Mouse (Mus musculus) telencephalon, adult 2 months (tissue): ENCODE measurements at regions not wholly inside any gene's neighbourhood (a gene's known extent, or its start where the extent isn't known, plus 50 kb on each side); places are given as distances from the start of the nearest gene placed in this dataset.
"Not testable (repeated sequence)": the region's sequence is repeated elsewhere in the genome, so short reads cannot be mapped to it uniquely, and the experiment has no call there.

Experiments
- DNase-seq: peaks from one replicate; pipeline ENCODE4 v3.0.0-alpha.2; 2011; ENCODE audit warnings: low read depth, low spot score

DNA sequence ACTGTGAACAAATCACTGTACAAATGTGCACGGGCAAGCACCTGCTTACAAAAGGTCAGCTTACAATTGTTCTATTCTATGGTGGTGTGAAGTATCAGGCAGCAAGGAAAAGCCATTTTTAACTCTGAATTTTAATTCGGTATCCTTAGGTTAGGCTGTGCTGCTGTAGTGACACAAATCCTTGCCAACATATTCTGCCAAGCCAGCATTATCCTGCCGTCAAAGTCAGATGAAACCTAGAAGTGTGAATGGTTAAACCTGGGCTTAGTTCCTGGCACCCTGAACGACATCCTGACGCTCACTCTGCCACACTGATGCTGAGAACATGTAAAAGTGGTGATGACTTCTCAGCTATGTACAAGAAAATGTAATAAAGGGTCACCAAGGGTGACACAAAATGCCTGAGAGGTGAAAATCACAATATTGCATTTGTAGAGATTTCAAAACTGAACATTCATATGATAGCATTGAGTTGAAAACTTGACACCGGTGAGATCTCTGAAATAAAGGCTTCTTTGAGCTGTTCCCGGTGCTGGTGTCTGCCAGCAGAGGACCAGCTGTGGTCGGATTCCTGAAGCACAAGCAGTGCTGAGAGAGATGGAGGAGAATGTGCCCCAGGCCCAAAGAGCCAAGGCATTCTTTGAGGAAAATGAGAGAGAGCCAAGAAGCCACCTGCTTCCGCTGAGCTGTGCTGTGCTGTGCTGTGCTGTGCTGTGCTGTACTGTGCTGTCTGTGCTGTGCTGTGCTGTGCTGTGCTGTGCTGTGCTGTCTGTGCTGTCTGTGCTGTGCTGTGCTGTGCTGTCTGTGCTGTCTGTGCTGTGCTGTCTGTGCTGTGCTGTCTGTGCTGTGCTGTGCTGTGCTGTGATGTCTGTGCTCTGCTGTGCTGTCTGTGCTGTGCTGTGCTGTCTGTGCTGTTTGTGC lies 195.9 kb downstream of the Tcp10c start:
- DNase-seq: no peak

DNA sequence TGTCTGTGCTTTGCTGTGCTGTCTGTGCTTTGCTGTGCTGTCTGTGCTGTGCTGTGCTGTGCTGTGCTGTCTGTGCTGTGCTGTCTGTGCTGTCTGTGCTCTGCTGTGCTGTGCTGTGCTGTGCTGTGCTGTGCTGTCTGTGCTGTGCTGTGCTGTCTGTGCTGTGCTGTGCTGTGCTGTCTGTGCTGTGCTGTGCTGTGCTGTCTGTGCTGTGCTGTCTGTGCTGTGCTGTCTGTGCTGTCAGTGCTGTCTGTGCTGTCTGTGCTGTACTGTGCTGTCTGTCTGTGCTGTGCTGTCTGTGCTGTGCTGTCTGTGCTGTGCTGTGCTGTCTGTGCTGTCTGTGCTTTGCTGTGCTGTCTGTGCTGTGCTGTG lies 196.5 kb downstream of the Tcp10c start:
- not testable (repeated sequence) for DNase-seq

DNA sequence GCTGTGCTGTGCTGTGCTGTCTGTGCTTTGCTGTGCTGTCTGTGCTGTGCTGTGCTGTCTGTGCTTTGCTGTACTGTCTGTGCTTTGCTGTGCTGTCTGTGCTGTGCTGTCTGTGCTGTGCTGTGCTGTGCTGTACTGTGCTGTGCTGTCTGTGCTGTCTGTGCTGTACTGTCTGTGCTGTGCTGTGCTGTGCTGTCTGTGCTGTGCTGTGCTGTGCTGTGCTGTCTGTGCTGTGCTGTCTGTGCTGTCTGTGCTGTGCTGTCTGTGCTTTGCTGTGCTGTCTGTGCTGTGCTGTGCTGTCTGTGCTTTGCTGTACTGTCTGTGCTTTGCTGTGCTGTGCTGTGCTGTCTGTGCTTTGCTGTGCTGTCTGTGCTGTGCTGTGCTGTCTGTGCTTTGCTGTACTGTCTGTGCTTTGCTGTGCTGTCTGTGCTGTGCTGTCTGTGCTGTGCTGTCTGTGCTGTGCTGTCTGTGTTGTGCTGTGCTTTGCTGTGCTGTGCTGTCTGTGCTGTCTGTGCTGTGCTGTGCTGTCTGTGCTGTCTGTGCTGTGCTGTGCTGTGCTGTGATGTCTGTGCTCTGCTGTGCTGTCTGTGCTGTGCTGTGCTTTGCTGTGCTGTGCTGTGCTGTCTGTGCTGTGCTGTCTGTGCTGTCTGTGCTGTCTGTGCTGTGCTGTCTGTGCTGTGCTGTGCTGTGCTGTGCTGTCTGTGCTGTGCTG lies 197.5 kb downstream of the Tcp10c start:
- DNase-seq: not testable (repeated sequence)

DNA sequence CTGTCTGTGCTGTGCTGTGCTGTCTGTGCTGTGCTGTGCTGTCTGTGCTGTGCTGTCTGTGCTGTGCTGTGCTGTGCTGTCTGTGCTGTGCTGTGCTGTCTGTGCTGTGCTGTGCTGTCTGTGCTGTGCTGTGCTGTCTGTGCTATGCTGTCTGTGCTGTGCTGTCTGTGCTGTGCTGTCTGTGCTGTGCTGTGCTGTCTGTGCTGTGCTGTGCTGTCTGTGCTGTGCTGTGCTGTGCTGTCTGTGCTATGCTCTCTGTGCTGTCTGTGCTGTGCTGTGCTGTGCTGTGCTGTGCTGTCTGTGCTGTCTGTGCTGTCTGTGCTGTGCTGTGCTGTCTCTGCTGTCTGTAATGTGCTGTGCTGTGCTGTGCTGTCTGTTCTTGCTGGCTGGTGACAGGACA lies 198.5 kb downstream of the Tcp10c start:
- not testable (repeated sequence) for DNase-seq

DNA sequence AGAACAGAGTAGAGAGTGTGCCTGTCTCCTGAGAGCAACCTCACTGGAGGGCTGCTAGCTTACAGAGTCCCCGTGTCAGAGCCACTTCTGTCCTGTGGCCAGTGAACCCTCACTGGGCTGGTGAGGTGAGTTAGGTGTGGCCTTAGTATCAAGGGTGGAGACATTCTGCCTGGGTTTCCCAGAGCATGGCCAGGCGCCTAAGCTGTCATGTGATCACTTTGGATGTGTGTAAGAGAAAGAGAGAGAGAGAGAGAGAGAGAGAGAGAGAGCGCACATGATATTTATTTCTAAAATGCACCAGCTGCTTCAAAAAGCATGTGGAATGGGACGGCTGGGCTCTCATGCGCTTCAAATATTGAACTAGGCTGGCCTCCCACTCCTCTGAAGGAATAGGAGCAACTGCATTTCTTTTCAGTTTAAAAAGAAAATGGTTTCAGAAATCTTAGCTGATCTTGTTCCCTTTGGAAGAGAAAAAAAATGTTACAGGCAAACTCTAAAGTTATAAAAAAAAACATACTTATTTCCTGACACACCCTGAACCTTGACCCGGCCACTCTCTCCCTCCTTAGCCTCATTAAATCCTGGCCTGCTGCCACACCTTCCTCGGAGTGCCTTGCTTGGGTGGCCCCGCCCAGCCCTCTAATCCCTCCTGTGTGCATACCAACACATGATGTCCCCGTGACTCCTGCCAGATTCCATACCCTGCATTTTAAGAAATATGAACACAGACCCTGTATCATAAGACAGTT lies 201.1 kb downstream of the Tcp10c start:
- DNase-seq: not testable (repeated sequence)

DNA sequence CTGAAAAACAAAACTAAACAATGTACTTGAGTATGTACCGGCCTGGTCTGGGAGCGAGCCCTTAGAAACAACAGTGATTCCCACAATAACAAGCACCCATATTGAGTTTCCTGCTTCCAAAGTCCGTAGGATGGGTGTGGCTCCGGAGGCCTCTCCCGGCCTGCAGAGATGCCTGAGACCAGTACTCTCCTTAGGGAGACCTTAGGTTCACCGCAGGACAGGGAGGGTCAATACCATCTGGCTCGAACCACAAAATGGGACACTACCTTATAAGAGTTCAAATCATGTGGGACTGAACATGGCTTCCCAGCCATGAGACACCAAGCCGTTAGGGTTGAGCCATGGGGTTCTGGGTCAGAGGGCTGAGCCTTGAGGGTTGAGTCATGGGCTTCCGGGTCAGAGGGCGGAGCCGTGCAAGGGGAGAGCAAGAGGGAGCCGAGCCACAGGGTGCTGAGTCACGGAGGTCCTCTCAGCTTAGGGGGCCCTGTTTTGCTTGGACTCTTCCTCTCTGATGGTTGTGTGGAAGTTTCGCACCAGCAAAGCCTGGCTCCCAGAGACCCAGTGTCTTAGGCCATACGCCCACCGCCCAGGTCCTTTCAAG lies 201.8 kb downstream of the Tcp10c start:
- not testable (repeated sequence) for DNase-seq

DNA sequence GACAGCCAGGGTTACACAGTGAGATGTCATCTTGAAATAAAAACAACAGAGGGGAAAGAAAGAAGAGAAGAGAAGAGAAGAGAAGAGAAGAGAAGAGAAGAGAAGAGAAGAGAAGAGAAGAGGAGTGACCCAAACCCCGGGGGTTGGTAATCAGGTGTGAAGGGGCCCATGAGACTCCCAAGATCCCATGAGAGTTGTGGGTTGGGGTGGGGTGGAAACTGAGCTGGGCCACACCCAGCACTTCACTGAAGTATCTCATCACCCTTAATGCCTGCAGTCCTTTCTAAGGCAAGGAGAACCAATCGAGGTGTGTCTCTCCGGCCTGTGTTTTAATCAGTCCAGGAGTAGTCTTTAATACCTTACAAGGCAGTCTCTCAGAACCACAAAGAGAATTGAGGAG lies 201.5 kb upstream of the Afdn start:
- DNase-seq: no peak

DNA sequence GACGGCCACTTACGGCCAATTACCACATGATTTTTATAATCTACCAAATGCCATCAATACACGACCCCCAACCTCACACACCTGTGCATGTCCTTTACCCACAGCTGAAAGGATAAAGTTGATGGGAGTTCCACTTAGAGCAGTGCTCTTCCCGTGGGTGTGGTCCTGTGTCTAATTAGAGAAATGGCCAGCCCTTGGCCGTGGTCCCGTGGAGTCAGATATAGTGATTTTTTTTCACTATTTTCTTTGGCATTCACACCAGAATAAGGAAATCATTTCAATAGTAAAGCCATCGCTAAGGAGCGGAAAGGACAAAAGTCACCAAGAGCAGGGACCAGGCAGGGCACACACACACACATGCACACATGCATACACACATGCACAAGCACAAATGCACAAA lies 199.0 kb upstream of the Afdn start:
- DNase-seq: no peak

DNA sequence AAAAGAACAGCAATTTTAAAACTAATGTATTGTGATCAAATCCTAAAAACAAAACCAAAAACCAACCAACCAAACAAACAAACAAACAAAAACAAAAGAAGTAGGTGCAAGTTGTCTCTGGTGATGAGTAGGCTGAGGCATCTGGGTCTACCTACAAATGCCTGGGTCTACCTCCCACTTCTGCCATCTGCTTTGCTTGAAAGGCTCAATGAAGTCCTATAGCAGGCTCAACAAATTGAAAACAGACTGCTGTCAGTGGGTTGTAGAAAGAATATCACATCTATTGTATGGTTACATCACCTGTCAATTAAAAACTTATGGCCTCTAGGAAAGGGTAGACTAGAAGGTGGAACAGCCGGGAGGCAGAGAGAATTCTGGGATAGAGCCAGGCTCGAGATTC lies 197.4 kb upstream of the Afdn start:
- no peak for DNase-seq

DNA sequence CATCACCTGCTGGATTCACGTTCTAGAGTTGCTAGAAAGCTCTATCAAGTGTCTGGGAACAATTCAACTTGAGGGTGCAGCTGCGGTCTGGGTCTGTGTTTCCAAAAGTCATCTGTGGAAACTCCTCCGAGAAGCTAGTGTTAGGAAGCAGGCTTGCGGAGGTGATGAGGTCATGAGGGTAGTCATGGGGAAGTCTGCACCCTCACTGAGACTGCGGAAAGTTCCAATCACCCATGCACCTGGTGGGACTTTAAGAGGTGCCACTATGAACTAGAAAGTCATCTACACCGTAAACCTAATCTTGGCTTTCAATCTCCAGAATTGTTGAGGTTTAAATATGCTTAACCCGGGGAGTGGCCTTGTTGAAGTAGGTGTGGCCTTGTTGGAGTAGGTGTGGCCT lies 195.5 kb upstream of the Afdn start:
- no peak for DNase-seq

DNA sequence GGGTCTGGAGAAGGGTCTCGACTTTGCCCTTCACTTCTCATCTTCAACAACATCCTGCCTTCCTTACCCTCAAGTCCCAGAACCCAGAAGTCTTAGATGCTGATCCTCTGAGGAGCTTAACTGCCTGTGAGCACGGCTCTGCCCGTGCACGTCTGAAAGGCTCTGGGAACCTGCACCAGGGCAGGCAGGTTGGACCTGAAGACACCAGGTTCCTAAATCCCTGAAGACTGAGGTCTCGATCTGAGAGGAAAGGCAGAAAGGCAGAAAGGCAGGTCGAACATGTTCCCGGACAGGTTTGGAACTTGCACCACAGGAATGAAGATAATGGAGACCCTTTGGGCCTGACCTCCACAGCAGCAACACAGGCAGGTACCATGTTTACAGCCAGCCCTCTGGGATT lies 193.7 kb upstream of the Afdn start:
- no peak for DNase-seq

DNA sequence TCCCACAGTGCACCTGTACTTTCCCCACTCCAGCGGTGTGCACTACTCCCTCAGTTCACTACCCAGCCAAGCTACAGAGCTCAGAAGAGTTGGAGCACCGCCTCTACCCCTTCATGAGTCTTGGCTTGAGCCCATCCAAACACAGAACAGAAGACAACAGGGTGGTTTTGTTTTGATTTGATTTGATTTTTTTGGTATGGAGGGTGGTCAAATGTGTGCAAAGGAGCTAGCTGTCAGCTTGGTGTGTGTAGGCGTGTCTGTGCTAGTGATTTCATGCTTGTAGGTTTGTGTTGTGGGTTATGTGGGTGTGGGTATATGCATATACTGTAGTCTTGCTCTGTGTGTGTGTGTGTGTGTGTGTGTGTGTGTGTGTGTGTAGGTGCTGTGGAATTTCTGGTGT lies 193.2 kb upstream of the Afdn start:
- no peak for DNase-seq

DNA sequence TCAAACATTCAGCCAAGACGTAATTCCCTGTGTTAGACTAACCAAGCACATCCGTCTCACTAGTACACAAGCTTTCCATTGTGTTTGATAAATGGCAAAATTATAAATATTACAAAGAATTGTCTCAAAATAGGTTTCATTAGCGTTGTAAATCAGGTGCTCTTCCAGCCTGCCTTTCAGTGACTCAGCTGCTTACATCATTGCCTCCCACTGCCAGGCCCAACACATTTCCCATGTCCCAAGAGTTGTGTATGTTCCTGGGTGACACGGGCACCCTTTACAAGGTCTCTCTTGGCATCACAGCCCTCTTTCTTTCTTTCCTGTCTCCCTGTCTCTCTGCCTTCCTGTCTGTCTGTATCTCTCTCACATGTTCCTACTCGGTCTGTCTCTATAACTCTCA lies 189.5 kb upstream of the Afdn start:
- no peak for DNase-seq

DNA sequence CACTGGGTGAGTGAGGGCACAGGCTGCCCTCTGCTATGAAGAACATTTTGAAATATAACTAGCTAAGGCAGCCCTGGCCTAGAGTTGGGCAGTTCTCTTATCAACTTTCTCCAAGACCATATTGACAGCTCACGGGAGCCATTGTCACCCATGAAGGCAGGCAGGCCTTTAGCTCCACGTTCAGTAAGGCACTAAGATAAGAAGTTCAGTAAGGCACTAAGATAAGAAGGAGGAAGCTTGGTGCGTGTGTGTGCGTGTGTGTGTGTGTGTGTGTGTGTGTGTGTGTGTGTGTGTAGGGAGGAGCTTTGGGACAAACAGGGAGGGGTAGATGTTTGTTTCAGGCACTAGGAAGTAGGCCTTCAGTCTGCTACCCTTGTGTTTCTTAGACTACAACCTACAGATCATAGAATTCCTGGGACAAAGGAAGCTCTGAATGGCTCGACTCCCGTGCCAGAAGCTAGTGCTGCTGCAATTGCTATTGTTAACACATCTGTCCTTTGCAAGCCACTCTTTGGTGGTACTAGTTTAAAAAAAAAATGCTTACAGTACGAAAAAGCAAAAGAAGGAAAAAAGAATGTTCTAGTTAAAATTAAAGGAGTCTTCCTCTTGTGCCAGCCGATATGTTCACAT lies 188.0 kb upstream of the Afdn start:
- DNase-seq: no peak

DNA sequence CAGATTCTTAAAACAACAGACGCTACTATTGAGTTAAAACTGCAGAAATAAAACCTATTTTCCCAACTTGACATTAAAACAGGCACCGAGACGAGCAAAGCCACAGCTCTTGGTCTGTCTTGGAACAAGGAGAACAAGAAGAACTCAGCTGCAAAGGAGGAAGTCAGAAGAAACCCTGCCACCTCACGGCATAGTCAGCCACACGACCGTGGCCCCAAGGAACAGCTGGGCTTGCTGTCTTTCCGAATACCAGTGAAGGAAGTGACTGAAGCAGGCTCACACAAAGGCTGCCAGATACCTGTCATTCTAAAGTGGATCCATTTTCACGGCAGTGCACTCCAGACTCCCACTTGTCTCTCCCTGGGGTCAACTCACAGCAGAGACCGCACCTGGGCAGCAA lies 187.3 kb upstream of the Afdn start:
- DNase-seq: no peak

DNA sequence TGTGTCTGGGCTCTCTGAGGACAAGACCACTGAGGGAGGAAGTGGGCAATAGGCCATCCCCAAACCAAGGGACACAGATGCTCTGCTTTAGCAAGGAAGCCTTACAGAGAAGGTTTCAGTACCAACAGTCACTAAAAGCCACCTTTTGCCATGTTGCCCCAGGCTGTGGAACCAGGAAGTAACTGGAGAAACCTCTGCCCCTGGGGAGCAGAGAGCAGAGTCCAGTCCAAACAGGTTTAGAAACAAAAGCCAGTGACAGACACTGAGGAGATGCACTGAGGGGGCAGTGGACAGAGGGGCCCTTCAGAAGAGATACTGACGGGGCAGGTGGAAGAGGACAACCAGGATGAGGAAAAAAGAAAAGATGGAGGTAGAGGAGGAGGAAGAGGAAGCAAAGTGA lies 186.2 kb upstream of the Afdn start:
- DNase-seq: no peak

DNA sequence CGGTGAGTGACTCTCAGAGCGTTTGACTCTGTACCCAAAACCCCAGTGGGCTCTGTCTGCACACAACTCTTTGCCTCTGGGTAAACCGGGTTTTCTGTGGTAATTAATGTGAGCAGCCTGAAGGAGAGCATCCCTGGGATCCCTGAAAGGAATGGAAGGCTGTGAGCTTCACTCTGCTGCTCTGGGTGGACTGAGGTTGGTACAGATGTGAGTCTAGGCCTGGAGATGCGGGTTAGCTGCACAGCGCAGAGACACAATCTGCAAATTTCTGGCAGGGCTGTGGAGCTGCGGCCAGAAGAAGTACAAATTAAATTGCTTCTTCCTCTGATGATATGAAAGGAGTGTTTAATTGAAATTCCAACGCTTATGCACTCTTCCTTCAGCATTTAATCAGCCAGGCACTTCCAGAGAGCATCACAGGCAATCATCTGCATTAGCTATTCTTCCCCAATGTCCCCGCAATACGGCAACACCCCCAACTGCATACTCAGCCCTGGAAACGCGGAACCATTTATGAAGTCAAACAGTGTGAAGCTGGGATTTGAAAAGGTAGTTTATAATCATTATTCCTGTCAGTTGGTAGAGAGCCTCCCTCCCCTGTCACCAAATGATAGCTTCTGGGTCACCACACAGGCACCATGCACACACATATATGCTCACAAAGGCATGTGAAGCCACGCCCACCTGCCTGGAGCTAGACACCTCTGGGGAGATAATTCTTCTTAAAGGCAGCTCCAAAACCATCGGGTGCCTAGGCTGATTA lies 185.5 kb upstream of the Afdn start:
- DNase-seq: no peak

DNA sequence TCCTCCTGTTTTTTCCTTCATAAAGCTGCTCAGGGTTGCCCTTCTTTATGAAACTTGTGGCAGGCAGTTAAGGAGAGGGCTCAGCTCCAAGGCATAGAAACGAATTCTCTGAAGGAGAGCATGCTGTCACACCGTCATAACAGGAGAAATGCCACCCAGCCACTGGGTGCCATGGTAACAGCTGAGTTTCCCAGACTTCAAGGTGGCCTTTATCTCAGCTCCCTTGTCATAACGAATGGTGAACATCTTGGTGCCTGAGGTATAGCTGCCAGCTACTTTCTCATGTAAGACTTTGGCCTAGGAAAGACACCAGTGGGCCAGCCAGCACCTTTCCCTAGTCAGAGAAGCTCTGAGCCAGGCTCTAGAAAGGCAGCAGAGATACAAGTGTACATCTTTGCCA lies 182.5 kb upstream of the Afdn start:
- DNase-seq: no peak

DNA sequence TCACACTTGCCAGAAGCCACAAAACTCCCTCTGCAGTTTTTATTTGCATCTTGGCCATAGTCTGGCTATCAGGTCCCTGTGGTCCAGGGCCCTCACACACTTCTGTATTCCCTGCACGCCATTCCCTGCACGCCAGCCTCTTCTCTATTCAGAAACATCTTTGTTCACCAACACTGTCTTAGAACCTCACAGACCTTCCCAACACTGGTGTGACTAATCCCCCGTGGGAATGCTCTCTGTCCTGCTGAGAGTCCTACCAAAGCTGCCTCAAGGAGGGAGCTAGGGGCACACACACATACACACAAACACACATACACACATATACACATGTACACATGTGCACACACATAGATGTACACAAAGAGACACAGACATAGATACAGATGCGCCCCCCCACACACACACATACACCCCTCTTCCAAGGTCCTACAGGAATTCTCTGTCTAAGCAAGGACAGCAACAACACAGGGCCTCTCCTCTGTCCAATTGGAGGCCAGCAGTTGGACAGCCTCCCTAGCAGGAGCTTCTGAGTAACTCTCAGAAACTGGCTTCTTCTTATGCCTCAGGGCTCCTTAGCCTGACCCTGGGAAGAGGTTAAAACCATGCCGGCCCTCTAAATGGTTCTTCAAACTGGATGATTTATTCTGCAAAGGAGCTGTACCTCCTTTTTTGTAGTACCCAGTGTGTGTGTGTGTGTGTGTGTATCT lies 179.0 kb upstream of the Afdn start:
- DNase-seq: no peak

DNA sequence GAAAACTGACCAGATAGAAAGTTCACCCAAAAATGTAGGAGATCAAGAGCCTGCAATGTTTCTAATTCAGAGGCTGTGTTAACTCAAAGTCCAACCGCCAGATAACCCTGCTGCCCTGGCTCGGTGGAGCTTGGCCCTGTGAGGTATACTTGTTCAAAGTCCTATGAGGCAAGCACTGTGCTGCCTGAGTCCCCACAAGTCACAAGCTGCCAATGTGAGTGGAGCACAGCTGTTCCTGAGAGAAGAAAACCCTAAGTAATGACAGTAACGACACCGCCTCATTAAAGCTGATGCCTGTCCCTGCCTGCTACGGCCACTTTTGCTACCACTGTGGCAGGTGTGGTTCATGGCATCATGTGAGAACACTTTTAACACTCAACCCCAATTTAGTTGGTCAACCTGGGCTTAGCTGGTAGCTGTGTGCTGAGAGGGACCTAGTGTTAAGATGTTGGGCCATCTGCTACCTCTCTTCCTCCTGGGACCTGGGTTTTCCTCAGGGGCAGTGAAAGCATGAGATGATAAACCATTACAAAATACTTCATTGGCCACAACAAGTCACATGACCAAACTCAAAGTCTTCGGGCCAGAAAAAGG lies 178.2 kb upstream of the Afdn start:
- no peak for DNase-seq
